Mouse (Mus musculus): ENCODE data around the gene Adsl.

- TF ChIP-seq CTCF (IDR thresholded peaks at IDR 0.05; ENCODE audit: control insufficient read depth, insufficient read depth, insufficient replicate concordance, low read depth, low read length) (no peak), POLR2A (IDR thresholded peaks at IDR 0.05; ENCODE audit: control insufficient read depth, low read depth, low read length) (no peak)
Observed at GRCm38 (mm10) chr15:80939401-80939800, 8.9 kb upstream of the Adsl start.
